Mouse (Mus musculus) olfactory bulb, adult 2 months (tissue): ENCODE data around the gene Zbtb40. TPM values are rescaled to one million over a fixed set of nuclear protein-coding genes. Genes with fewer than 3 reads are reported as not detected.

ENCODE experiments used
- H3K27ac ChIP-seq: fragments of 200-500 bp; 2 replicates; pipeline ENCODE4 v1.5.1; 2012; ENCODE audit warnings: low read depth, low read length; ENCODE audit not compliant: insufficient read depth
- H3K4me1 ChIP-seq: fragments of 200-500 bp; 2 replicates; pipeline ENCODE4 v1.6.1; 2012; ENCODE audit warnings: low read length; ENCODE audit not compliant: control insufficient read depth, insufficient read depth
- H3K4me3 ChIP-seq: fragments of 200-500 bp; 2 replicates; pipeline ENCODE4 v1.5.1; 2012; ENCODE audit warnings: mild to moderate bottlenecking, low read depth, low read length, moderate library complexity; ENCODE audit not compliant: insufficient read depth
- CTCF ChIP-seq: fragments of 200-500 bp; IDR thresholded peaks from 2 replicates; pipeline ENCODE4 v1.5.1; 2012; ENCODE audit warnings: low read depth, mild to moderate bottlenecking, low read length, moderate library complexity; ENCODE audit not compliant: insufficient read depth
- POLR2A ChIP-seq: fragments of 200-500 bp; IDR thresholded peaks from 2 replicates; pipeline ENCODE4 v1.6.1; 2012; ENCODE audit warnings: mild to moderate bottlenecking, low read depth, low read length, moderate library complexity; ENCODE audit not compliant: insufficient read depth
- WGBS: fragments of 180-500 bp; shearing (Covaris S2); methylation state at CpG from one replicate; pipeline ENCODE4 v1.1.7; 2018; 5-methylcytosine and 5-hydroxymethylcytosine counted together
- polyA plus RNA-seq: library from polyadenylated mRNA; stranded (reverse); fragments of >200 nt; gene quantifications from 2 replicates; pipeline ENCODE4 v1.2.4, GENCODE M21; 2012; ENCODE audit warnings: low replicate concordance; ENCODE audit not compliant: missing spikeins, insufficient read depth, insufficient read length

The Zbtb40 gene
- polyA plus RNA-seq, 1 experiment, result not detected

- H3K4me3 ChIP-seq, result no peak overlapping the region
- H3K27ac ChIP-seq, result no peak overlapping the region
- 0 out of 2 replicates have a peak, but pooled peaks cover 3% of the 10 kb centered on the region for H3K4me1 ChIP-seq
- WGBS, result 55% methylated on average over 8 of the region's 8 CpGs
- TF ChIP-seq CTCF, result no peak
- no peak for TF ChIP-seq POLR2A
These were observed 19.9 kb upstream of the Zbtb40 start for GRCm38 (mm10) chr4:137068491-137068890.

DNA sequence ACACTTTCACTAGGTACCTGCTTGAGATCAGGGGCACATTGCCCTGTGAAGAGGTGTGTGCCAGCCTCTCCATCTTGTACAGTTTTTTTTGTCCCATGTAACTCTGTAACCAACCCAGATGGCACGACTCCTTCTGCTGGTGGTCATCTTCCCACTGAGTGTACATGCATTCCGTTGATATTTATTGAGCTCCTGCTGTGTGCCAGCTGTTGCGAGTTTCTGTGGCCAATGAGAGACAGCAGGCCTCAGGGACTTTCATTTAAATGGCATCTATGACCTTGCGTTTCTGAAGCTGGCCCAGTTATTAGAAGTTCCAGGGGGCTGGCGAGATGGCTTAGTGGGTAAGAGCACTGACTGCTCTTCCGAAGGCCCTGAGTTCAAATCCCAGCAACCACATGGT is 17.2 kb upstream of the Zbtb40 start:
- H3K27ac ChIP-seq, result no peak overlapping the region
- no peak overlapping the region for H3K4me3 ChIP-seq
- TF ChIP-seq CTCF, result no peak
- 84% methylated on average over 6 of the region's 6 CpGs for WGBS
- H3K4me1 ChIP-seq, result 0 out of 2 replicates have a peak, but pooled peaks cover 3% of the 10 kb centered on the region

DNA sequence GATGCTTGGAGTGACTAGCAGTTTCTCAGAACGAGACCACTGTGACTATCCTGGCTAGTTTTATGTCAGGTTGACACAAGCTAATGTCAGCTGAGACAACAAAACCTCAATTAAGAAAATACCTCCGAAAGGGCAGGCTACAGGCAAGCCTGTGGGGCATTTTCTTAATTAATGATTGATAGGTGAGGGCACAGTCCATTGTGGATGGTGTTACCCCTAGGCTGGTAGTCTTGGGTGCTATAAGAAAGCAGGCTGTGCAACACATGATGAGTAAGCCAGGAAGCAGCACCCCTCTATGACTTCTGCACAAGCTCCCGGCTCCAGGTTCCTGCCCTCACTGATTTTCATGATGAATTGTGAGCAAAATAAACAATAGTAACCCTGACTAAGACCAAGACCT is 6.3 kb upstream of the Zbtb40 start:
- Histone ChIP-seq H3K4me1 (peaks cover 7% of the 10 kb centered on the region; the same call in 1 of the 2 replicates), H3K4me3 (no peak overlapping the region), H3K27ac (no peak overlapping the region)
- WGBS, result 78% methylated on average over 3 of the region's 3 CpGs
- TF ChIP-seq CTCF (no peak), POLR2A (no peak)

DNA sequence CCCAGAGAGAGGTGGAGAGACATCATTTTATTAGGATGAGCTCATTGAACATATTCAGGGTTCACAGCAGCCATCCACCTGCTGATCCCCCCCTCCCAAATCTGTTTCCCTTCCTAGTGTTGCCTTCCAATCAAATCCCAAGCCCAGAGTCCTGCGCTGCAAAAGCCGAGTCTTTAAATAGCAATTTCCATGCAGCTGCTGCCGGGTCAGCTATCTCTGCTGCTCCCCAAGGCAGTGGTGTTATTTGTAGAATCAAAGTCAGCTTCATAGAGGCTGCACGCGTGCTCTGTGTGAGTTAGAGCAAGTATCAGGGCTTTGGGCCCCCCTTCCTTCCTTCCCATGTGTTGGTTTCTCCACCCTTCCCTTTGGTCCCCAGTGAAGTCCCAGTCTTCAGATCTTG is 5.2 kb upstream of the Zbtb40 start:
- Histone ChIP-seq H3K4me3 (no peak overlapping the region), H3K27ac (no peak overlapping the region), H3K4me1 (peaks cover 7% of the 10 kb centered on the region; the same call in 1 of the 2 replicates)
- WGBS, result 60% methylated on average over 5 of the region's 5 CpGs
- TF ChIP-seq POLR2A (no peak), CTCF (no peak)

DNA sequence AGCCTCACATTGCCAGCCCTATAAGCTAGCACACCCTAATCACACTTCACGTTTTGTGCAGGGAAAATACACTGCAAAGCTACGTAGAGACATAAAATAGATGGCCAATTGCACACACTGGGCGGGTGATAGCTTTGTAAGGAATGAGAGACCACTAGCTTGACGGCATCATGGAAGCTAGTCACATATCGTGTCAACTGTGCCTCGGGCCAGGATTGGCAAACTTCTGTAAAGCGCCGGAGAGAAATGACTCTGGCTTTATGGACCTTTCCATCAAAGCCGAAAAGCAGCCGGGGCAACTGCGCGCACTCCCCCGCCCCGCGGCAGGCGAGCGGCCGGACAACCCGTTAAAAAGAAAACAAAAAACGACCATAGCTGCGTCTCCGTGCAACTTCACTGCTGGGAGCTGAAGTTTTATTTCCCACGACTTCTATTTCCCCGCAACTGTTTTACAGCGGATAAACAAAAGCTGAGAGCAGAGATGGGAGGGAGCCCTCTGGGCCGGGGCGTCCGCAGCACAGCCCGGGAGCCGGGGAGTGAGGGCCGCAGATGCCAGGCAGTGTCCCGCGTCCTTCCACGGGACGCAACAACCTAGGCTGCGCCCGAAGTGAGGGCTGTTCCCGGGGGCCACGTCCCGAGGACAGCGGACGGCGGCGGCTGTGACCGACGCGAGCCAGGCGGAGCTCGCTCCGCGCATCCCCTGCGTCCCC is 606 bp downstream of the Zbtb40 start:
- H3K4me3 ChIP-seq, result peak overlapping the region; percentile 75
- peak overlapping the region; percentile 77 for H3K27ac ChIP-seq
- H3K4me1 ChIP-seq, result peaks cover 18% of the 10 kb centered on the region
- no peak for TF ChIP-seq CTCF
- TF ChIP-seq POLR2A, result no peak
- WGBS, result under 1% methylated on average over 52 of the region's 52 CpGs

DNA sequence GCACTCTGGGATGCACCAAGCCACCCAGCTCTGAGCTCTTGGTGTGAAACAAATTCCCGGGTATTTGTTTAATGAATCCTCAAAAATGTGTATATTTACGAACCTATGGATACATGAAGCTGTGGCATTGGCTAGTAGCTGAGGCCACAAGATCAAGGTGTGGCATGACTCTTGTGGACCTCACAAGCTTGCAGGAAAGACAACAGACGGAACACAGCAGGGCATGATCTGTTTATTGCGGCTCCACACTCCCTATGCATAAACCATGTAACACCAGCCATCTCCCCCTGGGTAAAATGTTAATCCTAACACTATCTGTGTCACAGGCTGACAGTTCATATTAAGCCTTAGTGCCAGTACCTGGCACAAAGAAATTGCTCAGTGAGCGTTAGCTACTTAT is 2.5 kb downstream of the Zbtb40 start:
- 92% methylated on average over 5 of the region's 5 CpGs for WGBS
- peaks cover 22% of the 10 kb centered on the region for H3K4me1 ChIP-seq
- H3K27ac ChIP-seq, result no peak overlapping the region; the same call in 1 of the 2 replicates
- H3K4me3 ChIP-seq, result no peak overlapping the region
- TF ChIP-seq POLR2A (no peak), CTCF (no peak)

GRCm38 (mm10) chr4:137044516-137044915 is 4.1 kb downstream of the Zbtb40 start:
- Histone ChIP-seq H3K4me3 (no peak overlapping the region; the same call in 1 of the 2 replicates), H3K27ac (peak overlapping the region; percentile 95), H3K4me1 (peaks cover 29% of the 10 kb centered on the region)
- no peak for TF ChIP-seq POLR2A
- TF ChIP-seq CTCF, result no peak
- 14% methylated on average over 5 of the region's 5 CpGs for WGBS

GRCm38 (mm10) chr4:137043799-137044198 is 4.8 kb downstream of the Zbtb40 start:
- 25% methylated on average over 11 of the region's 11 CpGs for WGBS
- no peak for TF ChIP-seq POLR2A
- TF ChIP-seq CTCF, result no peak
- peak overlapping the region; percentile 95 for H3K27ac ChIP-seq
- peak overlapping the region; percentile 8 for H3K4me3 ChIP-seq
- H3K4me1 ChIP-seq, result peaks cover 29% of the 10 kb centered on the region

- WGBS, result 91% methylated on average over 8 of the region's 8 CpGs
- no peak overlapping the region for H3K4me3 ChIP-seq
- peaks cover 35% of the 10 kb centered on the region for H3K4me1 ChIP-seq
- TF ChIP-seq POLR2A (no peak), CTCF (no peak)
- no peak overlapping the region for H3K27ac ChIP-seq
These were observed 6.6 kb downstream of the Zbtb40 start for GRCm38 (mm10) chr4:137042039-137042438.
